ENCODE assay signal across 21 mouse cellular contexts in the genomic region with DNA sequence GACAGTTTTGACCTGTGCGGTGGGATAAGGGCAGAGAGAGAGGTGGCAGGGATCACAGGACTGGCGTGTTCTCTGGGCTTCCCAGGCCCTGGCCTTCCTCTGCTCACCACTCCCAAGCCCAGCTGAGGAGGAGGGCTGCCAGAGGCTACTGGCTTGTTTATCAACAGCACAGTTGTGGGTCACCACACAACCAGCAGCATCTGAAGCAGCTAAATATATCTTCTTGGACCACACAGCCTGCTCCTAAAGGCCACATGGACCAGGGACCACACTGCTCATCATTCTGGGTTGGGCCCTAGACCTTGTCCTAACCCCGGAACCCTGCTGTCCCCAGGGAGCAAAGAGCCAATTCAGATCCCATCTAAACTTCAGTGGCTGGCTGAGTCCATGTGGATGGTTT. TPM values are rescaled to one million over a fixed set of nuclear protein-coding genes. Genes with fewer than 3 reads are reported as not detected.
DNase-seq lines count a peak whose midpoint lies in the region; TF ChIP-seq lines count a peak whose summit lies in the region.
"Had no signal": no experiment of that assay in that cellular context is flagged by ENCODE, and none has a peak within 500 bp of the region (broad histone marks: within the 10 kb centered on the region; RNA-seq: fewer than 3 reads in every experiment).

No protein-coding gene starts in this region.

- peak overlapping the region; percentile 88 for H3K27ac ChIP-seq in gastrocnemius, adult 2 months
- H3K27ac ChIP-seq: embryonic facial prominence, embryonic 12.5 days; forebrain, embryonic 13.5 days; heart, embryonic 13.5 days; hindbrain, embryonic 13.5 days; limb, embryonic 13.5 days; lung, embryonic 15.5 days had no signal

- TF ChIP-seq CTCF in gastrocnemius, adult 2 months (IDR thresholded peaks at IDR 0.05): no peak

- intact Hi-C loops in gastrocnemius, adult 2 months (cut with DNase I): no loop called here
- intact Hi-C loops in heart, postnatal 36 days (cut with DNase I): no loop called here

- DNase-seq in gastrocnemius, adult 2 months: peak; percentile 81
- DNase-seq in gastrocnemius, postnatal 10 days: no peak
- peak; percentile 22 to 27 for DNase-seq in heart, adult 9 months (ENCODE audit: low spot score in 2 of 2)
- DNase-seq in heart, postnatal 36 days: no peak
- peak; percentile 37 to 63 for DNase-seq in gastrocnemius, adult 8-10 months (ENCODE audit: low spot score in 2 of 2)
- DNase-seq in skeletal muscle tissue, adult 2 months (ENCODE audit: low read depth, low spot score): peak; percentile 91
- DNase-seq in frontal cortex, postnatal 14 days (ENCODE audit: low spot score in 2 of 2): no peak
- DNase-seq: adrenal gland, postnatal 14 days; cerebellum, adult 11 months; cerebellum, adult 9-10 months; cerebellum, postnatal 36 days; kidney, adult 9 months; midbrain, embryonic 14.5 days had no signal

- no peak overlapping the region for H3K4me3 ChIP-seq in gastrocnemius, adult 2 months
- H3K4me3 ChIP-seq: embryonic facial prominence, embryonic 12.5 days; erythroblast, embryonic 14.5 days; forebrain, embryonic 13.5 days; heart, embryonic 13.5 days; hindbrain, embryonic 13.5 days; limb, embryonic 13.5 days; lung, embryonic 15.5 days had no signal

RNA-seq across cellular contexts. Expression of a gene that starts 13.9 kb away (rescaled TPM):
- 10 to 100 TPM; 30.1 to 90.4 TPM for total RNA-seq in gastrocnemius, adult 2 months (2021)
- total RNA-seq in gastrocnemius, postnatal 10 days (2021): 10 to 100 TPM in 1 of 2 experiments, 1 to 10 TPM in 1; 7.0 to 18.8 TPM
- total RNA-seq in heart, postnatal 36 days (2021): 10 to 100 TPM; 11.3 to 12.3 TPM
- 100 to 1,000 TPM in 1 of 4 experiments, 10 to 100 TPM in 3; 59.1 to 158 (median 73.1) TPM for total RNA-seq in gastrocnemius, adult 8-10 months (2022)
- total RNA-seq: monocyte, adult 5-6 weeks had no signal

RNA-seq across cellular contexts. Expression of a gene that starts 39.4 kb away (rescaled TPM):
- 1 to 10 TPM; 3.8 to 4.8 TPM for total RNA-seq in gastrocnemius, adult 2 months (2021)
- total RNA-seq in gastrocnemius, postnatal 10 days (2021): 10 to 100 TPM; 12.6 to 12.9 TPM
- total RNA-seq in heart, postnatal 36 days (2021): 10 to 100 TPM; 16.3 to 22.1 TPM
- total RNA-seq in gastrocnemius, adult 8-10 months (2022): 1 to 10 TPM; 3.3 to 5.8 (median 3.9) TPM
- total RNA-seq: monocyte, adult 5-6 weeks had no signal

Comparison
In these comparisons a context has a peak if more than half of its experiments do, and no peak if none do; other contexts are left out.
1. DNase-seq: peak in gastrocnemius, adult 2 months (single experiment), heart, adult 9 months (2 of 2), gastrocnemius, adult 8-10 months (2 of 2) and skeletal muscle tissue, adult 2 months (single experiment); none in gastrocnemius, postnatal 10 days (single experiment), heart, postnatal 36 days (0 of 2) and frontal cortex, postnatal 14 days (0 of 2).